In the genomic region with DNA sequence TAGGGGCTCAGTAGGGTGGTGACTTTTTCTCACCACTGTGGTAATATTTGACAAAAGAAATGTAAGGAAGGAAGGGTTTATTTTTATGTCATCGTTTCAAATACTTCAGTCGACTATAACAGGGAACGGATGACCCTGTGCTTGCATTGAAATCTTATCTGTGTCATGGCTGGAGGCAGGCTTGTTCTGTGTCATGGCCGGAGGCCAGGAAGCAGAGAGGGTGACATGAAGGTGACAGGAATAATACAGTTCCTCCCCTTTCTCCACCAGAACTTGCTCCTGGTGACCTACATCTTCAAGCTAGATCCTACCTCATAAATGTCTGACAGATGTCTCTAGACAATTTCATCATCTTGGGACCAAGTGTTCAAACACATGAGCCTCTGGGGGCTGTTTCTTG, we compare ENCODE assay signal across 18 mouse cellular contexts.
DNase-seq lines count a peak whose midpoint lies in the region; ATAC-seq and TF ChIP-seq lines count a peak whose summit lies in the region.
"Had no signal": no experiment of that assay in that cellular context is flagged by ENCODE, and none has a peak within 500 bp of the region (broad histone marks: within the 10 kb centered on the region; RNA-seq: fewer than 3 reads in every experiment).

No protein-coding gene starts in this region.

- H3K4me1 ChIP-seq in heart, embryonic 16.5 days (ENCODE audit: control insufficient read depth, insufficient read depth, low read length), result peaks cover 12% of the 10 kb centered on the region
- peaks cover 9% of the 10 kb centered on the region for H3K4me1 ChIP-seq in heart, adult 2 months (ENCODE audit: control insufficient read depth, insufficient read depth, low read length)
- peaks cover 18% of the 10 kb centered on the region for H3K4me1 ChIP-seq in heart, postnatal 0 days (ENCODE audit: control insufficient read depth, insufficient read depth)
- H3K4me1 ChIP-seq in hindbrain, embryonic 13.5 days (replicated peaks), result no peaks in the 10 kb centered on the region
- H3K4me1 ChIP-seq: forebrain, embryonic 13.5 days had no signal

- intact Hi-C loops in heart, postnatal 36 days (cut with DNase I), result no loop called here
- intact Hi-C loops in heart, adult 2 months (cut with DNase I), result no loop called here
- intact Hi-C loops in heart, postnatal 10 days (cut with DNase I), result loop anchor here (10.0 kb wide), 1 partner anchor 266 kb away; a partner anchor contains a TSS

- no peak for TF ChIP-seq EP300 in heart, adult 2 months (IDR thresholded peaks at IDR 0.05; ENCODE audit: insufficient read depth, low read depth, low read length)
- no peak for TF ChIP-seq EP300 in heart, postnatal 0 days (IDR thresholded peaks at IDR 0.05; ENCODE audit: low read depth)

- no peaks in the 10 kb centered on the region for H3K27me3 ChIP-seq in heart, embryonic 16.5 days (ENCODE audit: control insufficient read depth, insufficient read depth, low read length)
- H3K27me3 ChIP-seq in heart, adult 2 months (ENCODE audit: control insufficient read depth, insufficient read depth, low read length), result no peaks in the 10 kb centered on the region
- H3K27me3 ChIP-seq in heart, postnatal 0 days (ENCODE audit: control insufficient read depth, insufficient read depth, low read length), result no peaks in the 10 kb centered on the region
- H3K27me3 ChIP-seq in hindbrain, embryonic 13.5 days, result no peaks in the 10 kb centered on the region
- H3K27me3 ChIP-seq: forebrain, embryonic 13.5 days; intestine, embryonic 15.5 days had no signal

- no peak for TF ChIP-seq POLR2A in heart, adult 2 months (IDR thresholded peaks at IDR 0.05; ENCODE audit: insufficient read depth, low read depth, low read length)

- H3K4me2 ChIP-seq in heart, embryonic 16.5 days (ENCODE audit: low read depth, low read length), result 0 out of 2 replicates have a peak overlapping the region, but pooled peaks have one; percentile 6
- no peak overlapping the region for H3K4me2 ChIP-seq in heart, postnatal 0 days (ENCODE audit: low read depth, low read length)
- H3K4me2 ChIP-seq in hindbrain, embryonic 13.5 days, result no peak overlapping the region
- H3K4me2 ChIP-seq: forebrain, embryonic 13.5 days; hindbrain, embryonic 14.5 days; intestine, embryonic 15.5 days had no signal

- H3K36me3 ChIP-seq in heart, embryonic 16.5 days (ENCODE audit: control insufficient read depth, insufficient read depth), result no peaks in the 10 kb centered on the region
- H3K36me3 ChIP-seq in heart, adult 2 months (ENCODE audit: control insufficient read depth, insufficient read depth, low read length), result no peaks in the 10 kb centered on the region; the same call in 1 of the 2 replicates
- no peaks in the 10 kb centered on the region for H3K36me3 ChIP-seq in heart, postnatal 0 days (replicated peaks; ENCODE audit: control insufficient read depth, insufficient read depth, low read length)
- H3K36me3 ChIP-seq in hindbrain, embryonic 13.5 days, result no peaks in the 10 kb centered on the region
- H3K36me3 ChIP-seq: embryonic facial prominence, embryonic 10.5 days; intestine, embryonic 15.5 days had no signal

- H3K4me3 ChIP-seq in heart, embryonic 16.5 days (ENCODE audit: low read length), result no peak overlapping the region
- no peak overlapping the region for H3K4me3 ChIP-seq in heart, adult 2 months
- H3K4me3 ChIP-seq in heart, postnatal 0 days (ENCODE audit: low read depth, low read length), result no peak overlapping the region
- H3K4me3 ChIP-seq in hindbrain, embryonic 13.5 days, result no peak overlapping the region
- H3K4me3 ChIP-seq: embryonic facial prominence, embryonic 10.5 days; forebrain, embryonic 13.5 days; intestine, embryonic 15.5 days had no signal

- H3K9ac ChIP-seq in heart, embryonic 16.5 days (ENCODE audit: low read length), result no peak overlapping the region
- H3K9ac ChIP-seq in heart, adult 2 months (ENCODE audit: low read depth, low read length), result no peak overlapping the region
- no peak overlapping the region for H3K9ac ChIP-seq in heart, postnatal 0 days (replicated peaks; ENCODE audit: low read depth, low read length)
- H3K9ac ChIP-seq in hindbrain, embryonic 13.5 days, result no peak overlapping the region
- H3K9ac ChIP-seq: forebrain, embryonic 13.5 days; forebrain, postnatal 0 days; hindbrain, embryonic 14.5 days; intestine, embryonic 15.5 days had no signal

- H3K27ac ChIP-seq in heart, embryonic 16.5 days (ENCODE audit: low read length), result peak overlapping the region; percentile 8; the same call in 1 of the 2 replicates
- H3K27ac ChIP-seq in heart, adult 2 months, result no peak overlapping the region
- 0 out of 2 replicates have a peak overlapping the region, but pooled peaks have one; percentile 32 for H3K27ac ChIP-seq in heart, postnatal 0 days (ENCODE audit: low read depth)
- H3K27ac ChIP-seq in hindbrain, embryonic 13.5 days, result no peak overlapping the region
- H3K27ac ChIP-seq: embryonic facial prominence, embryonic 10.5 days; forebrain, embryonic 13.5 days; hindbrain, embryonic 14.5 days; intestine, embryonic 15.5 days had no signal

- ATAC-seq in heart, embryonic 16.5 days (replicated peaks; ENCODE audit: extremely low read depth, insufficient read depth, low FRiP score), result peak; percentile 55; the same call in 1 of the 2 replicates
- peak; percentile 76 for ATAC-seq in heart, postnatal 0 days (ENCODE audit: insufficient read depth, low read depth)
- no peak for ATAC-seq in hindbrain, embryonic 13.5 days (ENCODE audit: low FRiP score)
- ATAC-seq: forebrain, embryonic 13.5 days; forebrain, postnatal 0 days; intestine, embryonic 15.5 days had no signal

- H3K79me2 ChIP-seq in heart, adult 2 months (replicated peaks; ENCODE audit: control insufficient read depth, insufficient read depth, low read length), result no peaks in the 10 kb centered on the region

- no peak for TF ChIP-seq CTCF in heart, adult 2 months (IDR thresholded peaks at IDR 0.05)
- no peak for TF ChIP-seq CTCF in heart, postnatal 0 days (IDR thresholded peaks at IDR 0.05; ENCODE audit: low read depth)

- 18% methylated on average over 4 of the region's 4 CpGs for WGBS in heart, embryonic 16.5 days
- 26% methylated on average over 4 of the region's 4 CpGs for WGBS in heart, adult 2 months
- 7% methylated on average over 4 of the region's 4 CpGs for WGBS in heart, postnatal 0 days
- WGBS in hindbrain, embryonic 13.5 days, result 96% methylated on average over 4 of the region's 4 CpGs

- no peaks in the 10 kb centered on the region for H3K9me3 ChIP-seq in heart, embryonic 16.5 days (replicated peaks; ENCODE audit: control insufficient read depth, low read length)
- H3K9me3 ChIP-seq in heart, postnatal 0 days (replicated peaks; ENCODE audit: control insufficient read depth, low read length), result no peaks in the 10 kb centered on the region
- H3K9me3 ChIP-seq in hindbrain, embryonic 13.5 days, result no peaks in the 10 kb centered on the region
- H3K9me3 ChIP-seq: embryonic facial prominence, embryonic 10.5 days; forebrain, embryonic 13.5 days; intestine, embryonic 15.5 days had no signal

- DNase-seq in heart, adult 18-20 months, result peak; percentile 22 to 29
- no peak for DNase-seq in heart, postnatal 36 days
- DNase-seq in heart, adult 2 months, result no peak
- peak; percentile 55 for DNase-seq in heart, postnatal 0 days (ENCODE audit: low spot score)
- DNase-seq in heart, postnatal 10 days, result peak; percentile 42 to 45
- DNase-seq in ovary, adult 18-20 months (ENCODE audit: low spot score), result no peak
- DNase-seq: adrenal gland, adult 8-10 months; cerebellum, adult 18-20 months; cerebellum, adult 9-11 months; forebrain, postnatal 0 days; gastrocnemius, postnatal 14 days; kidney, adult 18-20 months had no signal

Comparison
In these comparisons a context has a peak if more than half of its experiments do, and no peak if none do; other contexts are left out.
1. DNase-seq: peak in heart, adult 18-20 months (2 of 2), heart, postnatal 0 days (single experiment) and heart, postnatal 10 days (2 of 2); none in heart, postnatal 36 days (0 of 2), heart, adult 2 months (0 of 2) and ovary, adult 18-20 months (single experiment).
2. H3K27ac ChIP-seq: peak in heart, embryonic 16.5 days (single experiment) and heart, postnatal 0 days (single experiment); none in heart, adult 2 months (single experiment) and hindbrain, embryonic 13.5 days (single experiment).